Mouse (Mus musculus) kidney, postnatal 36 days (tissue): ENCODE data around the gene Ngp.

Experiments used
- DNase-seq, 2 experiments: peaks; one replicate each; pipeline ENCODE4 v3.0.0; 2021 to 2022; ENCODE audit warnings: mixed read lengths in 2 of 2

Gene Ngp

DNA sequence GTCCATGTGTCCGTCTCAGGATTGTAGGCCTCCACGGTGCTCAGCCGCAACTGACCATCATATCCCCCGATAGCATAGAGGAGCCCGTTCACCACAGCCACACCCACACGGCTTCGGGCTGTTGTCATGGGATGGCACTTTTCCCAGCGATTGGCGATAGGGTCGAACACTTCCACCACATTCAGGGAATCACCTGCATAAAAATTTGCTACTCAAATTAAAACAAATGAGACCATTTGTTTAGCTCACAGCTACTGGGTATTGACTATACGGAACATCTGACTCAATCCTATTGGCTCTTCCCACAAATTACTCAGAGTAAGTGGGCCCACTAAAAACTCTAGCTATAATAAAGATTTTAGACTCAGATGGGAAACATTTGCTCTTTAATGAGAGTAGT is 16.5 kb downstream of the Ngp start:
- DNase-seq, result no peak

DNA sequence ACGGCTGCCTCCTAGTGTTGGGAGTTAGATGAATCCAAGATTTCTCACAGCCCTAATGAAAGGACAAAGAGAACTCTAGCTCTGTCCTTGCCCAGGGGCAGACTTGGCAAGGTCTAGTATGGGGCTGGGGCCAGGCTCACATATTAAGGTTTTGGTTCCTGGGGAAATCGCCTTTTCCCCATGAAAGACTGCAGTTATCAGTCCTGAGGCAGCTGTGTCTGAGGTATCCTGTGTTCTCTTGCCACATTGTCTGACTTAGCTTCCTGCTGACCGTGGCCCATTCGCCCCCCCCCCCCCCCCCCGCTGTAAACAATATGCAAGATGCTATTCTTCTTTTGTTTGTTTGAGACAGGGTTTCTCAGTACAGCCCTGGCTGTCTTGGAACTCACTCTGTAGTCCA is 20.5 kb downstream of the Ngp start:
- no peak for DNase-seq

DNA sequence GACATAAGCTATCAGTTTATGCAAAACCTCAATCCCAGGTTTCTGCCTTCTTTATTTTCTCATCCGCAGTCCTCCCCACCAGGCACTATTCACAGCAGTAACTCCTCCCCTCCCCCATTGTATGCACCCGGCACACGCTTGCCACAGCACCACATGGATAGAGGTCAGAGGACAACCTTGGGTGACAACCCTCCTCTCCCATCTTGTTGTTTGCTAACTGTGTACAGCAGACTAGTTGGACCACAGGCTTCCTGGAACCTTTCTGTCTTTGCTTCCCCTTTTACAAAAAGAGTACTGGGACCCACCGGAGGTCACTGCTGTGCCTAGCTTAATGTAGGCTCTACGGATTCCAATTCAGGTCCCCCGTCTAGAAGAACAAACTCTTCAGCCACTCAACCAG is 21.0 kb downstream of the Ngp start:
- DNase-seq, result no peak

DNA sequence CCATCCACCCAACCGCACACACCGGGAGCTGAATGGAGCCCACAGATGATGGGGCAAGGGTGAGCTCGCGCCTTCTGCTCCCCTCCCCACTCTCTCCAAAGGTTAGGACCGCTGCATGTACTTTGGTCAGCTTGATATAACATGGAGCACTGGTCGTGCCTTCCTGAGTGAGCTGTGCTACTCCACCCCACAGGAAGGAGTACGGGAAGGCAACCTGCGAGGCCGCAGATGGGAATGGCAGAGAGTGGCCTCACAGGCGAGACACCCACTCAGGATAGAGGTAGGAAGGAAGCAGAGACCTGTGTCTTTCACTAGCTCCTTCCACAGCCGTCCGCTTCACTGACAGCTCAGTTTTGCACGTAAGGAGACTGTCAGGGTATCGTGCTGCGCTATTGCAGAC is 28.8 kb downstream of the Ngp start:
- no peak for DNase-seq

DNA sequence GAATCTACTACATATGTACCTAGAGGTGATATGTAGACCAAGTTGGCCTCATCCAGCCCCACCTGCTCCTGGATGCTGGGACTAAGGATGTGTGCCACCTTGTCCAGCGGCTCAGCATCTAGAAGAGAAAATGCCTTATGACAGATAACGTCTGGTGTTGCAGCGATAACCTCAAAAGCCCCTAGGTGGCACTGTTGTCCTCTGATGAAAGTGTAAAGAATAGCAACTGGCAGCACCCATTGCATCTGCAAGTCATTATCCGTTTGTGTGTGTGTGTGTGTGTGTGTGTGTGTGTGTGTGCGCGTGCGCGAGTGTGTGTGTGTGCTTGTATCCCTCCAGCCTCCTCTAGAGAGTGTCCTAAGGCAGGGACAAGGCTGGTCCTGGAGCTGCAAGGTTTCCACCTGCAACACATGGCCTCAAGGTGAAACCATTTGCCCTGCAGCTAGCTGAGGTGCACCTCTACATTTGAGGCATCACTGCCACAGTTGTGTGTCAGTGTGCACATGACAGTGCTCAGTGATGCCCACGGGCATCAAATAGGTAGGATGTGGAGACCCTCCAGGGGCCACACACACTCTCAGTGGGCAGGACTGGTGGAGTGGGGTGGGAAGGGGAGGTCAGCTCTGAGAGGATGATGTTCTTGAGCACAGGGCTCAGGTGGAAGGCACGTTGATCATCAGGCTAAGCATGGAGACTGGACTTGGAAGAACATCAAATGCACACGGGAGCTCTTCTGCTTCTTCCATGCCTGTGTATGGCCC is 29.5 kb downstream of the Ngp start:
- peak; percentile 74 to 86 for DNase-seq

DNA sequence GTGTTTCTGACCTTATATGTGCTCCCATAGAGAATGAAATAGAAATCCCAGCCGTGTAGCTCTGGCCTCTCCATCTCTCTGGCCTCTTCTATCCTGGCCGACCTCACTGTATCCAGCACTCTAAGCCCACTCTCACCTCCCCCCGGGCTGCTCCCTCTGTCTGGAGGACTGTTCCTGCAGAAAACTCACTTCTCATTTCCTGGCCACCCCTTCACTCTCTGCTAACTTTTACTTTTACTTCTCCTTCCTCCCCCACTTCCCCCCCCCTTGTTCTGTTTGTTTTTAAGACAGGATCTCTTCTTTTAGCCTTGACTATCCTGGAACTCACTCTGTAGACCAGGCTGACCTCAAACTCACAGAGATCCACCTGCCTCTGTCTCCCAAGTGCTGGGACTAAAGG is 33.0 kb downstream of the Ngp start:
- DNase-seq, result no peak

DNA sequence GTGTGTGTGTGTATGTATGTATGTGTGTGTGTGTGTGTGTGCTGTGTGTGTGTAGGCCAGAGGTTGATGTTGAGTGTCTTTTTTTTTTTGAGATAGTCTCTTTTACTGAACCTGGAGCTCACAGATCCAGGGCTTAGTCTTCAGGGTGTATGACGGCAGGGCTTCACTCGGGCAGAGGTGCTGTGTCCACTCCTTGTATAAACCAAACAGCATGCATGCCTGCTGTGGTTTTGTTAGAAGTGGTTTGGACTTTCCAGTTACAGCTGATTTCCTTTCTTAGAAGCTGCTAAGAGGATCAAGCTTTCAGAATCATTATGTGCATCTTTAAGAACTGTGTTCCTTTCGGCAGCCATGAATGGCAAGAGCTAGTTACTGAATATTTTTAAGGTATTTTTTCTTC is 38.4 kb downstream of the Ngp start:
- DNase-seq, result no peak

DNA sequence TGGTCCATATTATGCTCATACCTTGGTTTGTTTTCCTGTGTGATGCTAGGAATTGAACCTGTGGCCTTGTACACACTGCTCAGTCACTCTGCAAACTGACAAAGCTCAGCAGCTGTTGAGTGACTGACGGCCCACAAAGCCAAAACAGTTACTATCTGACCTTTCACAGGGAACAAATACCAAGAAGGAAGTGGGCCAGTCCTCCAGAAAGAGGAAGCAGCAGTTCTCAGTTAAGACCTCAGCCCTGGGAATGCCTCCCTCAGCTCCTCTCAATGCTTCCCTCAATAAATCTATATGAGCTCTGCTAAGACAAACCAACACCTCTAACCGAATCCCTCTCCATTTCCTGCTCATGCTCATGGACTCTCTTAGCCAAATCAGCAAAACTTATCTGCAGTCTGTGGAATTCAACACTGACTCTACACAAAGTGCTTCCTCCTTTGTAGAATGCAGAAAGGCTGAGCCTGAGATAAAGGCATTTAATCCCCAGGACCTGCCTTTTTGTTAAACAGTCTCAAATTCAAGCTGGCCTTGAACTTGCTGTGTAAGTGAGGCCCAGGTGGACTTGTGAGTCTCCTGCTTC is 39.7 kb downstream of the Ngp start:
- peak in 1 of 2 experiments; percentile 23 for DNase-seq

DNA sequence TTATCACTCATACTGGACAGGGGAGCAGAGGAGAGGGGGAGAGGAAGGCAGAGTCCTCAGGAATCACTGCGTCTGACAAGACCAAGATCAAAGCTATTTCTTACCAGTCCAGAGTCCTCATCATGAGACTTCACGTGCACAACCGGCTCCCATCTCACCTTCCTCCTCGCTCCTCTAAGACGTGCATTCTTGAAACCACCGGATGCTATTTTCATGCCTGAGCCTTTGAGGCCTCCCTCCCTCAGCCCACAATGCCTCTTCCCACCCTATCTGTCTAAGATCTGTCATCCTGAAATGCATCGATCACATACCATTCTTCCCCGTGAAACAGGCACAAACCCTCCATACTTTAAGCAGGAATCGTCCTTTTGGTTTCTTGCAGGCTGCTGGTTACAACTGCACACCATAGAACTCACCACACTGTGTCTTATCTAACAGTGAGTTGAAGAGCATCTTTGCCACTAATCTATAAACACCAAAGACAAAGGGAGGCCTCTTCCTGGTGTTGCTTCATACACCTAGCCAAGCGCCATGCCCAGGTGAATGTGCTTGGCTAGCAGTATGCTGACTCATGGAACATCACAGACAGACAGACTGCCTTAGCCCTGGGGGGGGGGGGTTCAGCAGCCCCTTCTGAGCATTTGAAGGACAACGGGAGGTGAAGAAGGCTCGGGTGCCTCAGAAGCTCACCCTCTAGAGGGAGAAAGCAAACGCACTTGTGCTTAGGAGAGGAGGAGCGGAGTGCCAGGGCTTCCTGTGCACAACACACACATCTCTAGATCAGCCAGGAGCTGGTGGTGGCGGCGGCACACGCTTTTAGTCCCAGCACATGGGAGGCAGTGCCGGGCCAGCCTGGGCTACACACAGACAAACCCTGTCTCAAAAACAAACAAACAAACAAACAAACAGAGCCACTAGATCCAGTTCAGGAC is 41.6 kb downstream of the Ngp start:
- DNase-seq, result no peak

DNA sequence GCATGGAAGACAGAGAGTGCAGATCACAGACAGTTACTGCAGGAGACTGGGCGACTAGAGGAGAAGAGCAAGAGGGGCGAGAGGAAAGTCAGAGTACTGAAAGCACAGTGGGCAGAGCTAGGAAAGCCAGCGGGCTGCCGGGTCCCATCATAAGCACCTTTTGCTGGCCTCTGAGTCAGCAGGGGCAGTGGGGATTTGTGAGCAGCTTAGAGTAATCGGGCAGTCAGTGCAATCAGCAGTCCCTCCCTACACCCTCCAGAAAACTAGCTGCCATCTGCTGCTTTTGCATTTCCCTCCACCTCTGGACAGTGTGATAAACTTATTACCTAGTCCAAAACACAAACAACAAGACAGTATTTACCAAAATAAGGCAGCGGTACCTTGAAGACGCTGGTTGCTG is 42.8 kb downstream of the Ngp start:
- DNase-seq, result no peak

DNA sequence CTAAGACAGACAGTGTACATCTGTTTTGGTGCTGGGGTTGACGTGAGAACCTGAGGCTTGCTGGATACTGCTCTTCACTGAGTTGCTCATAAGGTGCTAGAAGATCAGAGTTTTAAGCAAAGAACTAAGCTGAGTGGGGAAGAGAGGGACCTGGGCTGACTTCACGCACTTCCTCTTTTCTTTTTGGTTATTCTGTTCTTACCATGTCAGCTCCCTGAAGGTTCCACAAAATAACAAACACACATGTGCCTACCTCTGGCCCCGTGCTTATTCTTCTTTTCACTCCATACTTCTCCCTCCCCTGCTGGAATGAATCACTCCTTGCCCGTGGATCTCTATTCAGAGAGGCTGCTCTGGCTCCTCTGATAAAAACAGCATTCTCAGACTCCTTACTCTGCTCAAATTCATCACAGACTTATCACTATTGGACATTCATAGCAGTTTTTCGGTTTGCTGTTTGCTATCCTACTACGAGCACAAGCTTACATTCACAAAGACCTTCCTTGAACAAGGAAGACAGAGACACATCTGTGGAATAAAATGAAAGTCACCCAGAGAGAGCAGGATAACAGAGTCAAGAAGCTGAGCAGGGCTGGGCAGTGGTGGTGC is 44.5 kb downstream of the Ngp start:
- no peak for DNase-seq

DNA sequence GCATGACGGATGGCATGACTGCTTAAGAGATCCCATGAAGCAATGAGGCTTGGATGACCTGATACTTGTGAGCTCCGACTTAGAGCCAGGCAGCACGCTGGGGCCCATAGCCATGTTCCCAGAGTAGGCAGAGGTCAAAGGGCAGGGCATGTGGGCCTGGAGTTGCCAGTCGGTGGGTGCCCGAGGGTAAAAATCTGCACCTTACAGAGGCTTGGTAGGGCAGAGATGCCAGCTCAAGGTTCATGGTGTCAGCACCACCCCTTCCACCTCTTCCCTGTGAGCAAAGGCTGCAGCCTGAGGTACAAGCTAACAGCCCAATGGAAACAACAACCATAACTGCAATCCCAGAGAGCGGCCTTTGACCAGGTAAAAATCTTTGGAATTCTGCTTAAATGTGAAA is 45.8 kb downstream of the Ngp start:
- peak; percentile 73 for DNase-seq

DNA sequence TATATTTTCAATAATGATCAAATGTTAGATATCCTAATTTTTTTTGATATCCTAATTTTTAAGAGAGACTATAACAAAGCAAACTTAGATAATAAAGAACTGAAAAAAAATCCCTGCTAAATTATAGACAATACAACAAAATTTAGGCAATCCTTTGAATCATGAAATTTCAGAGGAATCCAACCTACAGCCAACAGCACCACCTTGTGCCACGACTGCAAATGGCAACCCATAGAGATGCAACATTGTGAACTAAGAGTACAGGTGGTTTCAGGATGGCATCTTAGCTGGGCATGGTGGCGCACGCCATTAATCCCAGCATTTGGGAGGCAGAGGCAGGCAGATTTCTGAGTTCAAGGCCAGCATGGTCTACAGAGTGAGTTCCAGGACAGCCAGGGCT is 46.6 kb downstream of the Ngp start:
- DNase-seq, result peak in 1 of 2 experiments; percentile 65
